Mouse (Mus musculus) lung, embryonic 14.5 days (tissue): ENCODE measurements around the gene Tmem143. TPM values are rescaled to one million over a fixed set of nuclear protein-coding genes. Genes with fewer than 3 reads are reported as not detected.
"Not testable (repeated sequence)": the region's sequence is repeated elsewhere in the genome, so short reads cannot be mapped to it uniquely, and the experiment has no call there.

Source experiments
- ATAC-seq: fragments of 200-750 bp; cut with Nextera tagmentation; 2 replicates; pipeline ENCODE4 v1.8.0; 2017; ENCODE audit warnings: mild to moderate bottlenecking, moderate TSS enrichment, moderate library complexity; ENCODE audit not compliant: insufficient read depth
- DNase-seq: peaks from one replicate; pipeline ENCODE4 v3.0.0-alpha.2; 2015
- H3K27ac ChIP-seq: fragments of 300-500 bp; sonication (generic); 2 replicates; pipeline ENCODE4 v1.5.1; 2014; ENCODE audit warnings: low read depth, mild to moderate bottlenecking, moderate library complexity
- H3K27me3 ChIP-seq: fragments of 300-500 bp; sonication (generic); 2 replicates; pipeline ENCODE4 v1.6.1; 2014; ENCODE audit warnings: low read length, control low read depth; ENCODE audit not compliant: insufficient read depth
- H3K36me3 ChIP-seq: fragments of 300-500 bp; sonication (generic); 2 replicates; pipeline ENCODE4 v1.6.1; 2014; ENCODE audit warnings: control low read depth; ENCODE audit not compliant: insufficient read depth
- H3K4me1 ChIP-seq: fragments of 300-500 bp; sonication (generic); 2 replicates; pipeline ENCODE4 v1.6.1; 2014; ENCODE audit warnings: antibody characterized with exemption, control low read depth; ENCODE audit not compliant: insufficient read depth
- H3K4me2 ChIP-seq: fragments of 300-500 bp; sonication (generic); 2 replicates; pipeline ENCODE4 v1.6.1; 2014; ENCODE audit warnings: mild to moderate bottlenecking
- H3K4me3 ChIP-seq: fragments of 300-500 bp; sonication (generic); 2 replicates; pipeline ENCODE4 v1.5.1; 2014; ENCODE audit warnings: low read depth, low read length
- H3K9ac ChIP-seq: fragments of 300-500 bp; sonication (generic); 2 replicates; pipeline ENCODE4 v1.6.1; 2014
- H3K9me3 ChIP-seq: fragments of 300-500 bp; sonication (generic); 2 replicates; pipeline ENCODE4 v1.6.1; 2016; ENCODE audit warnings: low read depth, low read length, control low read depth
- CTCF ChIP-seq: IDR thresholded peaks from 2 replicates; pipeline ENCODE4 v1.5.1; 2016; ENCODE audit warnings: antibody characterized with exemption, low read depth
- WGBS: fragments of 180-500 bp; shearing (Covaris S2); extraction: QIAGEN DNeasy Blood & Tissue Kit; methylation state at CpG from one replicate; pipeline ENCODE4 v1.1.7; 2014; 5-methylcytosine and 5-hydroxymethylcytosine counted together
- polyA plus RNA-seq: library from polyadenylated mRNA; unstranded; fragments of >200 nt; fragmentation: Nextera tagmentation; extraction: Ambion mirVana; gene quantifications from 2 replicates; pipeline ENCODE4 v1.2.1, GENCODE M21; 2014

The Tmem143 gene
- polyA plus RNA-seq, 1 experiment from 2014 or later: 3.5 TPM

DNA sequence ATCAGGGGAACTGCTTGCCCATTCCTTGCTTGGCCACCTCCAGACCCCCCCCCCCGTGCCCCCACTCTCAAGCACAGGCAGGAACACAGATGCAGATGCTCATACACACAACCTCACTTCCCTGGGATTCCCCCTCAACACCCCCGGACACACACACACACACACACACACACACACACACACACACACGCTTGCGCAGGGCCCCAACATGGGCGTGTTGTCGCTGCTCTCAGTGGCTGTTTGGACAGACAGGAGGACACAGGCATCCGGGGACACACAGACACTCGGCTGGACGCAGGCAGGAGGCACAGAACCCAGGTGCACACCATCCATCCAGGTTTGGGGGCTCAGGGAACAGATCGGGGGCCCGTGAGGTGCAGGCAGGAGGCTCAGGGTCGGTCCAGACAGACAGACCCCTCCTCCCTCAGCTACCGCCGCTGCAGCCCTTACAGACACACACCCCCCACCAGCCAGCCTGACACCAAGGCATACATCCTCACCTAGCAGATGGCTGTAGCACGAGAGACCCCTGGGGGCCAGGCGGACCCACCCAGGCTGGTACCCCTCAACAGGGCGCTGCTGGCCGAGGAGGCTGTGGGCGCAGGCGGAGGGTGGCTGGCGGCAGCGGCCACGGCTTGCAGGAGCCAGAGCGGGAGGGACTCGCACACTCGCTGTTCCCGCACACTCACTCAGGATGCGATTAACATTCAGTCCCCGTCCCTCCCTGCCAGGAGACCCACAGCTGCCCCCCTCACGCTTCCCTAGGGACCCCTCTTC lies 26.3 kb upstream of the Tmem143 start:
- Histone ChIP-seq H3K36me3 (peaks cover 18% of the 10 kb centered on the region), H3K4me2 (peak overlapping the region; percentile 59), H3K9me3 (no peaks in the 10 kb centered on the region), H3K4me3 (peak overlapping the region; percentile 27), H3K4me1 (peaks cover 15% of the 10 kb centered on the region; the same call in 1 of the 2 replicates), H3K27ac (no peak overlapping the region), H3K9ac (peak overlapping the region; percentile 13; the same call in 1 of the 2 replicates), H3K27me3 (peaks cover 45% of the 10 kb centered on the region)
- DNase-seq (no peak), ATAC-seq (no peak)
- TF ChIP-seq CTCF: no peak
- WGBS: 2% methylated on average over 30 of the region's 30 CpGs

DNA sequence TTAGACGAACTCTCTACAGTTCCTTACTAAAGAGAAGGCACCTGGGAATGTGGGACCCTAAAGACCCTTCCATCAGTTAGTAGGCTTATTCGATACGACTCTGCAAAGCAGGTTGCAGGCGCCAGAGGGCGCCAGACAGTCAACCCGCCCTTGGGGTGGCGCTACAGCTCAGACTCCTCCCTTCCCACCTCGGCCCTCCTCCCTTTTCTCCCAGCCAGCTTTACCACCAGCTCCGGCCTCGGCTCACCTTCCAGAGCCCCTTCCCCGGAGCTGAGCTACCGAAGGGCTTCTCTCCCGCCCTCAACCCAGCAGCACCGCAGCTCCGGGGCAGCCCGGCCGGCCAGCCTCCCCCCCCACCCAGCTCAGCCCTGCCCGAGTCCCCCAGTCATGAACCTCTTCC lies 24.1 kb upstream of the Tmem143 start, which contains the start of gene Kdelr1:
Gene Kdelr1 (plus strand): TSS at position 149 of the 400 bp plus-strand sequence.
- peak; percentile 97 for DNase-seq
- WGBS: under 1% methylated on average over 18 of the region's 18 CpGs
- Histone ChIP-seq H3K4me3 (peak within 1 kb of the TSS; percentile 95), H3K9ac (peak within 1 kb of the TSS; percentile 96), H3K4me1 (peaks cover 12% of the 10 kb centered on the region; the same call in 1 of the 2 replicates), H3K9me3 (no peaks in the 10 kb centered on the region), H3K27me3 (peaks cover 38% of the 10 kb centered on the region), H3K36me3 (peaks cover 39% of the 10 kb centered on the region), H3K4me2 (peak within 1 kb of the TSS; percentile 95), H3K27ac (peak within 1 kb of the TSS; percentile 91)
- peak; percentile 92 for TF ChIP-seq CTCF
- peak; percentile 78 for ATAC-seq

DNA sequence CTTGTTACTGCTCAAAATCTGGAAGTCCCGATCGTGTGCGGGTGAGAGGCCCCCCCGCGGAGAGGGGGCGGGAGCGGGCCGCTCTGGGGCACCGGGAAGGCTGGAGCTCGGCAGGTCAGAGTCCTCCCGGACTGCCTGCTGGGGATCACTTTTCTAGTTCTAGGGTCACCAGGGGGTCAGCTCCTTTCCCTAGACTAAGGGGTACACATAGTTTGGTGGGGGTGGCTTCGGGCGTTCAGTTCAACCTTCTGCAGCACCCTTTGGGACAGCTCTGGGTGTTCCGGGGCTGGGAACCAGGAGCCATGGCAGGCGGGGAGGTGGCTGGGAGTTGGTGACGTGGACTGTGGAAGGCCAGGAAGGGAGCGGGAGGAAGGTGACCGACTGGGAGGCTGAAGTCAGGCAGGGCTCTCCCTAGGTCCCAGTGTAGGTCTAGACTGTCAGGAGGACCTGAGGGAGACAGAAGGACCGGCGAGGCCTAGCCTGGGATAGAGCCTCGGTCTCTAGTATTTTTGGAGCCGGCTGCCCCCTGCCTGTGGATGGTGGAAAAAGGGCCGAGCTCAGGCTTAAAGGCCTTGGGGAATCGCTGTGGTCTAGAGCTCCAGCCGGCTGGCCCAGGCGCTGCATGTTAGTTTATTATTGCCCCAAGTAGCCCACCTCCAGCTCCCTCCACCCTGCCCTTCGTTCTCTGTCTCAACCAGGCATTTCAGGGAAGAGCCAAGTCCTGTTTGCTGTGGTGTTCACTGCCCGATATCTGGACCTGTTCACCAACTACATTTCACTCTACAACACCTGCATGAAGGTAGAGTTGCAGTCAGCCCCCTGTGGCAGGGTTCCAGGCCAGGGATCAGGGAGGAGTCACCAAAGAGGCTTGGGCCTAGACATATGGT lies 23.4 kb upstream of the Tmem143 start:
- Histone ChIP-seq H3K27ac (peak overlapping the region; percentile 91), H3K27me3 (peaks cover 32% of the 10 kb centered on the region), H3K9me3 (no peaks in the 10 kb centered on the region), H3K4me3 (peak overlapping the region; percentile 95), H3K36me3 (peaks cover 43% of the 10 kb centered on the region), H3K4me2 (peak overlapping the region; percentile 95), H3K4me1 (peaks cover 12% of the 10 kb centered on the region; the same call in 1 of the 2 replicates), H3K9ac (peak overlapping the region; percentile 96)
- TF ChIP-seq CTCF: peak; percentile 59
- DNase-seq (peak; percentile 70), ATAC-seq (peak; percentile 53)
- WGBS: 1% methylated on average over 28 of the region's 28 CpGs

DNA sequence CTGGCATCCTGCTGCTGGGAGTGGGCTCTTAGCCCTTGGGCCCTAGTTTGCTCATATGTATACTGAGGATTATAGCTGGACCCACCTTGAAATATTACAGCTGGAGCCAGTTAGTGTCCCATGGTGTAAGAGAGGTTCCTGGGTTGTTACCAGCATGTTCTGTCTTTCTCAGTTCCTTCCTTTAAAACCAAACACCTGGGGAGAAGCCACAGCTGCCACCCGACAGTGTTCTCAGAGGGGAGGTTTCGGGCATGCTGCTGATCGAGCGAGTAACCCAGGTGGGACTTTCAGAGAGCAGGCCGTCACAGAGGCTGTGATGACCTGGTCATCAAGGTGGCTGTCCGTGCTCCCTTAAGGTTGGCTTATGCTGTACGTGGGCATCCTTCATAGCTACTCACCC lies 19.8 kb upstream of the Tmem143 start:
- WGBS: 93% methylated on average over 7 of the region's 7 CpGs
- Histone ChIP-seq H3K4me2 (no peak overlapping the region), H3K9ac (no peak overlapping the region), H3K27ac (no peak overlapping the region), H3K4me1 (peaks cover 12% of the 10 kb centered on the region; the same call in 1 of the 2 replicates), H3K27me3 (no peaks in the 10 kb centered on the region), H3K9me3 (no peaks in the 10 kb centered on the region), H3K4me3 (no peak overlapping the region), H3K36me3 (peaks cover 77% of the 10 kb centered on the region)
- no peak for TF ChIP-seq CTCF
- DNase-seq (no peak), ATAC-seq (no peak)

DNA sequence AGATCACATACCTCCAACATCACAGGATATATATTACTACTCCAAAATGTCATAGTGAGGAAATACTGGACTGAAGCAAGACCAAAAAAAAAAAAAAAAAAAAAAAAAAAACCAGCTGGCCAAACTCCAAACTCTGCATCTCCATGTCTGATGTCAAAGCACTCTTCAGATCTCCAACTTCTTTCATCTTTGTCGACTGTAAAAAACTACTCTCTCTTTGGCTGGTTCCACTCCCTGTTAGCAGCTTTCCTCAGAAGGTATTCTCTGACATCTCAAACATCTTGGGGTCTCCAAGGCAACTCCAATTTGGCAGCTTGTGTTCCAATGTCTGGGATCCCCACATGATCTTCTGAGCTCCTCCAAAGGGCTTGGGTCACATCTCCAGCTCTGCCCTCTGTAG lies 18.5 kb upstream of the Tmem143 start, which contains the start of gene Grin2d:
Gene Grin2d (minus strand): TSS at position 101 of the 400 bp plus-strand sequence.
- not testable (repeated sequence) for H3K27ac ChIP-seq, H3K9me3 ChIP-seq, ATAC-seq, DNase-seq, H3K4me3 ChIP-seq, H3K9ac ChIP-seq, H3K4me2 ChIP-seq, H3K27me3 ChIP-seq
- peaks cover 90% of the 10 kb centered on the region for H3K36me3 ChIP-seq
- H3K4me1 ChIP-seq: peaks cover 12% of the 10 kb centered on the region; the same call in 1 of the 2 replicates
- 79% methylated on average over 1 of the region's 1 CpGs for WGBS

DNA sequence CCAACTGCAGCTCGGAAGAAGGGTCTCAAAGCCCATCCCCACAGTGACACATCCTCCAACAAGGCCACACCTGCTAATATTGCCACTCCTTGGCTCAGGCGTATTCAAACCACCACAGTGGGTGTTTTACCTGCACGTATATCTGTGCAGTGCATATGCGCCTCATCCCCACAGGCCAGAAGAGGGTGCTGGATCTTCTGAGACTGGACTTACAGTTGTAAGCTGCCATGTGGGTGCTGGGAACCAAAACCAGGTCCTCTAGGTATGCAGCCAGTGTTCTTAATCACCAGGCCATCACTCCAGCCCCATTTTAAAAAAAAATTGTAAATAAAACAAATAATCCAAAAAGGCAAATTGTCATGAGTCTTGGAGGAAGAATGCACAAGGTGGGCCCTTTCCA lies 16.2 kb upstream of the Tmem143 start:
- Histone ChIP-seq H3K4me1 (no peaks in the 10 kb centered on the region), H3K9ac (no peak overlapping the region), H3K27ac (no peak overlapping the region), H3K36me3 (peaks cover 94% of the 10 kb centered on the region), H3K27me3 (no peaks in the 10 kb centered on the region), H3K4me2 (no peak overlapping the region), H3K4me3 (no peak overlapping the region), H3K9me3 (no peaks in the 10 kb centered on the region)
- DNase-seq (no peak), ATAC-seq (no peak)
- TF ChIP-seq CTCF: no peak
- 98% methylated on average over 4 of the region's 4 CpGs for WGBS

DNA sequence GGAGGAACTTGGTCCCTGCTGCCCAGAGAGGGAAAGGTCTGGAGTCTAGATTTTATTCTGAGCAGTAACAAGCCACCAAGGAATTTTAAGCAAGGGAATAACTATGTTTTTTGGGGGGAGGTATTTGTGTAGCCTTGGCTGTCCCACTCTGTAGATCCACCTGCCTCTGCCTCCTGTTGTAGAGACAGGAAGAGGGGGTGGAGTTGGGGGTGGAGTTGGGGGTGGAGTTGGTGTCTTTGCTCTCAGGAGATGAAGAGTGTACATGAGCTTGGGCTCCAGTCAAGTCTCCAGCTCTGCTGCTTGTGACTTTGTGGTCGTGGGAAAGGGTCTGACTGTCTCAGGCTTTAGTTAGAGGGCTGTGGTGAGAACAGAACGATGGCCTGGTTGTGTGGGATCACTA lies 15.7 kb upstream of the Tmem143 start:
- Histone ChIP-seq H3K4me2 (no peak overlapping the region), H3K9me3 (no peaks in the 10 kb centered on the region), H3K27me3 (no peaks in the 10 kb centered on the region), H3K36me3 (peaks cover 94% of the 10 kb centered on the region), H3K4me1 (no peaks in the 10 kb centered on the region), H3K27ac (no peak overlapping the region), H3K9ac (no peak overlapping the region), H3K4me3 (no peak overlapping the region)
- WGBS: 89% methylated on average over 2 of the region's 2 CpGs
- DNase-seq (no peak), ATAC-seq (no peak)
- TF ChIP-seq CTCF: no peak
